Mouse (Mus musculus) heart, postnatal 0 days (tissue): ENCODE measurements at regions not wholly inside any gene's neighbourhood (a gene's known extent, or its start where the extent isn't known, plus 50 kb on each side); places are given as distances from the start of the nearest gene placed in this dataset.

Source experiments
- CTCF ChIP-seq: IDR thresholded peaks from 2 replicates; pipeline ENCODE4 v1.5.1; 2016; ENCODE audit warnings: antibody characterized with exemption, control low read depth, low read depth
- EP300 ChIP-seq: IDR thresholded peaks from 2 replicates; pipeline ENCODE4 v1.6.1; 2016; ENCODE audit warnings: antibody characterized with exemption, low read depth

DNA sequence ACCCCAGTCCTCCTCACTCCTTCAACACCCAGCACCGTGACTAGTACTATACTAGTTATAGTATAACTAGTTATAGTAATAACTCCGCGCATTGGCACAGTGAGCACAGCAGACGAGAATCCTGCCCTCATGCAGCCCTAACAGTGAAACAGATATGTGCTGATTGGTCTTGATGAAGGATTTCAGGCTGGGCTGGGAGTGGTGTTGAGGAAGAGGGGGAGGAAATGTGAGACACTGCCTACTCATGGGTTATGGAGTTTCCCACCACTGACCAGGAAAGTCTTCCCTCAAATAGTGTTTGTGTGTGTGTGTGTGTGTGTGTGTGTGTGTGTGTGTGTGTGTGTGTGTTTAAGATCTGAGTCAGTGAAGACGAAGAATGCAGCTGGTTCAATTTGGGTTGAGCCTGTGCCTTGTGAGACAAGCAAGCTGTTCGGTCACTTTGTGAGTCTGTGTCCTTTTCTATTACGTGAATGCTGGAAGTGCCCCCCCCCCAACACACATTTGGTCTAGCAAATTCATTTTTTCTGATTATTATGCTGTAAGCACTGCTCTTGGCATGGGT, 185.9 kb upstream of the Kit start:
- TF ChIP-seq CTCF (no peak), EP300 (no peak)
